Mouse (Mus musculus): ENCODE data around the gene Arpc4. TPM values are rescaled to one million over a fixed set of nuclear protein-coding genes. Genes with fewer than 3 reads are reported as not detected.
"Not testable (repeated sequence)": the region's sequence is repeated elsewhere in the genome, so short reads cannot be mapped to it uniquely, and the experiment has no call there.

The Arpc4 gene
- 440 and 455 TPM in 2 replicates for polyA plus RNA-seq (2015; fragmentation: Nextera tagmentation; extraction: Ambion mirVana)

- Histone ChIP-seq H3K4me3 (ENCODE audit: low read length) (peak within 1 kb of the TSS; percentile 87), H3K4me1 (ENCODE audit: control insufficient read depth, insufficient read depth, low read depth, low read length) (peaks cover 18% of the 10 kb centered on the region), H3K36me3 (ENCODE audit: control insufficient read depth, insufficient read depth, low read length) (peaks cover 33% of the 10 kb centered on the region), H3K9ac (ENCODE audit: low read depth, low read length) (peak within 1 kb of the TSS; percentile 90), H3K4me2 (ENCODE audit: low read length) (peak within 1 kb of the TSS; percentile 88), H3K9me3 (ENCODE audit: control insufficient read depth, low read length) (no peaks in the 10 kb centered on the region), H3K27ac (ENCODE audit: low read depth, low read length) (peak within 1 kb of the TSS; percentile 96), H3K27me3 (replicated peaks; ENCODE audit: control insufficient read depth, insufficient read depth, low read length) (no peaks in the 10 kb centered on the region)
- under 1% methylated on average over 61 of the region's 61 CpGs for WGBS
- peak; percentile 97 for ATAC-seq
Measured at GRCm38 (mm10) chr6:113377496-113378385, at the start of gene Arpc4, which contains the start of gene Tada3. TSS of gene Arpc4 (plus strand) at chr6:113378115. TSS of gene Tada3 (minus strand) at chr6:113377883.

GRCm38 (mm10) chr6:113329396-113329795 is 48.5 kb upstream of the Arpc4 start:
- Histone ChIP-seq H3K4me2 (ENCODE audit: low read length) (no peak overlapping the region), H3K4me1 (ENCODE audit: control insufficient read depth, insufficient read depth, low read depth, low read length) (peaks cover 11% of the 10 kb centered on the region), H3K9ac (ENCODE audit: low read depth, low read length) (no peak overlapping the region), H3K9me3 (ENCODE audit: control insufficient read depth, low read length) (no peaks in the 10 kb centered on the region), H3K27ac (ENCODE audit: low read depth, low read length) (no peak overlapping the region), H3K27me3 (replicated peaks; ENCODE audit: control insufficient read depth, insufficient read depth, low read length) (no peaks in the 10 kb centered on the region), H3K4me3 (ENCODE audit: low read length) (no peak overlapping the region), H3K36me3 (ENCODE audit: control insufficient read depth, insufficient read depth, low read length) (peaks cover 3% of the 10 kb centered on the region; the same call in 1 of the 2 replicates)
- no peak for ATAC-seq
- WGBS: 91% methylated on average over 1 of the region's 1 CpGs

GRCm38 (mm10) chr6:113330547-113330946 is 47.4 kb upstream of the Arpc4 start:
- no peaks in the 10 kb centered on the region for H3K9me3 ChIP-seq (ENCODE audit: control insufficient read depth, low read length)
- ATAC-seq: no peak
- no peak overlapping the region for H3K4me2 ChIP-seq (ENCODE audit: low read length)
- 65% methylated on average over 2 of the region's 2 CpGs for WGBS
- H3K4me3 ChIP-seq (ENCODE audit: low read length): no peak overlapping the region
- peaks cover 9% of the 10 kb centered on the region for H3K4me1 ChIP-seq (ENCODE audit: control insufficient read depth, insufficient read depth, low read depth, low read length)
- no peak overlapping the region for H3K9ac ChIP-seq (ENCODE audit: low read depth, low read length)
- no peak overlapping the region for H3K27ac ChIP-seq (ENCODE audit: low read depth, low read length)
- H3K27me3 ChIP-seq (replicated peaks; ENCODE audit: control insufficient read depth, insufficient read depth, low read length): no peaks in the 10 kb centered on the region
- peaks cover 9% of the 10 kb centered on the region; the same call in 1 of the 2 replicates for H3K36me3 ChIP-seq (ENCODE audit: control insufficient read depth, insufficient read depth, low read length)

GRCm38 (mm10) chr6:113331721-113332120 is 46.2 kb upstream of the Arpc4 start:
- peaks cover 15% of the 10 kb centered on the region; the same call in 1 of the 2 replicates for H3K36me3 ChIP-seq (ENCODE audit: control insufficient read depth, insufficient read depth, low read length)
- no peaks in the 10 kb centered on the region for H3K9me3 ChIP-seq (ENCODE audit: control insufficient read depth, low read length)
- 93% methylated on average over 11 of the region's 11 CpGs for WGBS
- H3K27me3 ChIP-seq (replicated peaks; ENCODE audit: control insufficient read depth, insufficient read depth, low read length): no peaks in the 10 kb centered on the region
- H3K4me2 ChIP-seq (ENCODE audit: low read length): no peak overlapping the region
- H3K4me1 ChIP-seq (ENCODE audit: control insufficient read depth, insufficient read depth, low read depth, low read length): peaks cover 5% of the 10 kb centered on the region; the same call in 1 of the 2 replicates
- H3K27ac ChIP-seq (ENCODE audit: low read depth, low read length): no peak overlapping the region
- no peak overlapping the region for H3K4me3 ChIP-seq (ENCODE audit: low read length)
- ATAC-seq: no peak
- no peak overlapping the region for H3K9ac ChIP-seq (ENCODE audit: low read depth, low read length)

- not testable (repeated sequence) for H3K27me3 ChIP-seq (replicated peaks; ENCODE audit: control insufficient read depth, insufficient read depth, low read length); H3K4me3 ChIP-seq (ENCODE audit: low read length); ATAC-seq; H3K9ac ChIP-seq (ENCODE audit: low read depth, low read length); H3K4me2 ChIP-seq (ENCODE audit: low read length); H3K9me3 ChIP-seq (ENCODE audit: control insufficient read depth, low read length); H3K27ac ChIP-seq (ENCODE audit: low read depth, low read length); H3K4me1 ChIP-seq (ENCODE audit: control insufficient read depth, insufficient read depth, low read depth, low read length)
- H3K36me3 ChIP-seq (ENCODE audit: control insufficient read depth, insufficient read depth, low read length): peaks cover 15% of the 10 kb centered on the region; the same call in 1 of the 2 replicates
- 72% methylated on average over 6 of the region's 6 CpGs for WGBS
Measured at GRCm38 (mm10) chr6:113332734-113333133, 45.2 kb upstream of the Arpc4 start.

GRCm38 (mm10) chr6:113333137-113333950 is 44.6 kb upstream of the Arpc4 start:
- Histone ChIP-seq H3K27ac (ENCODE audit: low read depth, low read length) (peak overlapping the region; percentile 40; the same call in 1 of the 2 replicates), H3K27me3 (replicated peaks; ENCODE audit: control insufficient read depth, insufficient read depth, low read length) (no peaks in the 10 kb centered on the region), H3K9ac (ENCODE audit: low read depth, low read length) (no peak overlapping the region), H3K4me3 (ENCODE audit: low read length) (no peak overlapping the region), H3K9me3 (ENCODE audit: control insufficient read depth, low read length) (no peaks in the 10 kb centered on the region), H3K4me2 (ENCODE audit: low read length) (no peak overlapping the region), H3K4me1 (ENCODE audit: control insufficient read depth, insufficient read depth, low read depth, low read length) (peaks cover 5% of the 10 kb centered on the region), H3K36me3 (ENCODE audit: control insufficient read depth, insufficient read depth, low read length) (peaks cover 17% of the 10 kb centered on the region; the same call in 1 of the 2 replicates)
- 62% methylated on average over 14 of the region's 14 CpGs for WGBS
- peak; percentile 78 for ATAC-seq

- Histone ChIP-seq H3K9me3 (ENCODE audit: control insufficient read depth, low read length) (no peaks in the 10 kb centered on the region), H3K9ac (ENCODE audit: low read depth, low read length) (no peak overlapping the region), H3K36me3 (ENCODE audit: control insufficient read depth, insufficient read depth, low read length) (peaks cover 18% of the 10 kb centered on the region; the same call in 1 of the 2 replicates), H3K27me3 (replicated peaks; ENCODE audit: control insufficient read depth, insufficient read depth, low read length) (no peaks in the 10 kb centered on the region), H3K27ac (ENCODE audit: low read depth, low read length) (no peak overlapping the region), H3K4me3 (ENCODE audit: low read length) (no peak overlapping the region), H3K4me1 (ENCODE audit: control insufficient read depth, insufficient read depth, low read depth, low read length) (peaks cover 5% of the 10 kb centered on the region), H3K4me2 (ENCODE audit: low read length) (no peak overlapping the region)
- no peak for ATAC-seq
- WGBS: 85% methylated on average over 5 of the region's 6 CpGs
Measured at GRCm38 (mm10) chr6:113334216-113334615, 43.7 kb upstream of the Arpc4 start.

- H3K27me3 ChIP-seq (replicated peaks; ENCODE audit: control insufficient read depth, insufficient read depth, low read length): no peaks in the 10 kb centered on the region
- no peak for ATAC-seq
- no peak overlapping the region for H3K9ac ChIP-seq (ENCODE audit: low read depth, low read length)
- H3K27ac ChIP-seq (ENCODE audit: low read depth, low read length): no peak overlapping the region; the same call in 1 of the 2 replicates
- no peaks in the 10 kb centered on the region for H3K9me3 ChIP-seq (ENCODE audit: control insufficient read depth, low read length)
- H3K4me1 ChIP-seq (ENCODE audit: control insufficient read depth, insufficient read depth, low read depth, low read length): peaks cover 12% of the 10 kb centered on the region
- peaks cover 22% of the 10 kb centered on the region; the same call in 1 of the 2 replicates for H3K36me3 ChIP-seq (ENCODE audit: control insufficient read depth, insufficient read depth, low read length)
- no peak overlapping the region for H3K4me2 ChIP-seq (ENCODE audit: low read length)
- 58% methylated on average over 8 of the region's 8 CpGs for WGBS
- no peak overlapping the region for H3K4me3 ChIP-seq (ENCODE audit: low read length)
Measured at GRCm38 (mm10) chr6:113336852-113337620, 40.9 kb upstream of the Arpc4 start.

All from hindbrain, embryonic 16.5 days (tissue).